Mouse (Mus musculus) Patski (cell line): ENCODE data around the gene Kidins220. TPM values are rescaled to one million over a fixed set of nuclear protein-coding genes. Genes with fewer than 3 reads are reported as not detected.

Experiments used
- ATAC-seq: fragments of 100-300 bp; one replicate; pipeline ENCODE4 v1.8.0; 2021
- CTCF ChIA-PET: fragments of 350-600 bp; sonication (Branson Sonifier 250); formaldehyde crosslinking; loops from one replicate; lab custom pipeline; 2022; ENCODE audit warnings: inconsistent platforms; lab: Charles Lee
- POLR2A ChIA-PET: fragments of 350-600 bp; sonication (Branson Sonifier 250); formaldehyde crosslinking; loops from one replicate; lab custom pipeline; 2022; ENCODE audit warnings: antibody characterized with exemption, inconsistent platforms; lab: Charles Lee
- DNase-seq: peaks from one replicate; pipeline ENCODE4 v3.0.0-alpha.2; 2011; ENCODE audit warnings: low read depth, low spot score
- H3K27me3 ChIP-seq: fragments of 371-371 bp; one replicate; pipeline ENCODE4 v1.5.1; 2021
- CTCF ChIP-seq: fragments of 100-300 bp; IDR thresholded peaks from one replicate; pipeline ENCODE4 v1.5.1; 2021
- in situ Hi-C: fragments of 300-500 bp; cut with MboI; formaldehyde crosslinking; loops from 3 replicates; pipeline ENCODE4 v1.11.1; 2018; ENCODE audit warnings: low pct_unique_long_range_greater_than_20kb, mixed read lengths
- polyA plus RNA-seq: library from polyadenylated mRNA; unstranded; gene quantifications from one replicate; pipeline ENCODE4 v1.2.3, GENCODE M21; 2021

Gene Kidins220
- polyA plus RNA-seq, 1 experiment from 2014 or later, result 77.1 TPM

- POLR2A ChIA-PET, result interaction anchor here (1.2 kb wide), 1 partner anchor 12 kb away, joined by 3 read pairs; no protein-coding TSS in a partner anchor
- no peak for TF ChIP-seq CTCF
- in situ Hi-C loops, result loop anchor here (5.0 to 25.0 kb wide), 4 partner anchors 320 to 1315 kb away; partner anchors contain the start of gene Rnf144a
- ATAC-seq (no peak), DNase-seq (no peak)
- H3K27me3 ChIP-seq, result no peaks in the 10 kb centered on the region
- CTCF ChIA-PET, result interaction anchor here (1.0 to 1.8 kb wide), 2 partner anchors 49 to 69 kb away, joined by 3 to 6 read pairs; no protein-coding TSS in a partner anchor
These were observed 122.2 kb downstream of the Kidins220 start, which contains the start of gene Id2 for GRCm38 (mm10) chr12:25097052-25097209. Gene Id2 (minus strand): TSS chr12:25097140.

DNA sequence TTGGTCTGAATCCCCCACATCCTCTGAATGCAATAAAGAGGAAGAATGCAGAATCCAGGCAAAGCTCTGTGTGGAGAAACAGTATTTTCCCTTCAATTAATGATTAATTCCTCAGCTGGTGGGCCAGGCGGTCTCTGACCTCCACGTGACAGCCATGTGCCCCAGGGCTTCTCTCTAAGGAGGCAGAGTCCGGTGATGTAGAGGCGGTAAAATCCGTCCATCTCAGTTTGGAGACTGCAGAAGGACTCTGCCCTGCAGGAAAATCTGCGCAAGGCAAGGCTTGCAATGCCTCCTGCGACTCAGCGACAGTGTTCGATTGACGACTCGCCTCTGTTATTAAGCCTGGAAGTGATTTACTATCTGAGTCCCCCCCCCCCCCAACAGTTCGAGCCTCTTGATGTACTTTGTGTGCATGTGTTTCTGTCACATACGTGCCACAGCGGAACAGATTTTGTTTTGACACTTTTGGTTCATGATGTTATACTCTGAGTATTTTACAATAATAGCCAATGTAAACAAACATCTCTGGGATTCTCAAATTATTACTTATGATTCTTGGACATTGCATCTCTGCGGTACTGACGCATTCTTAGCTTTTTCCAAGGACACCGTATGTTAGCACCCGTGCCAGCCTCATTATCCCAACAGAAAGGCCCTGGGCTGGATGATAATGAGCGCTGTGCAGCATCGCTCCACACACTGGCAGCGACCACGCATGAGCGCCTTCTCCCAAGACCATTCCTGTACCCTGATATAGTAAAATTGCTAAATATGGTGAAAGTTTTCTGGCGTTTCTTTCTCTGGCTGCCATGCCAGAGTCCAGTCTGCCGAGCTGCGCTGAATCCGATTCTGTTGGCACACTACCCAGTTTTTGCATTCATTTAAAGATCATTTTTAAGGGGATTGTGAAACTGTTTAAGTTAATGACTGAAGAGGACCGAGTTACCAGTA lies 122.8 kb downstream of the Kidins220 start:
- in situ Hi-C loops, result loop anchor here (5.0 to 25.0 kb wide), 4 partner anchors 320 to 1315 kb away; partner anchors contain the start of gene Rnf144a
- POLR2A ChIA-PET, result interaction anchor here (1.2 kb wide), 1 partner anchor 11 kb away, joined by 3 read pairs; no protein-coding TSS in a partner anchor

DNA sequence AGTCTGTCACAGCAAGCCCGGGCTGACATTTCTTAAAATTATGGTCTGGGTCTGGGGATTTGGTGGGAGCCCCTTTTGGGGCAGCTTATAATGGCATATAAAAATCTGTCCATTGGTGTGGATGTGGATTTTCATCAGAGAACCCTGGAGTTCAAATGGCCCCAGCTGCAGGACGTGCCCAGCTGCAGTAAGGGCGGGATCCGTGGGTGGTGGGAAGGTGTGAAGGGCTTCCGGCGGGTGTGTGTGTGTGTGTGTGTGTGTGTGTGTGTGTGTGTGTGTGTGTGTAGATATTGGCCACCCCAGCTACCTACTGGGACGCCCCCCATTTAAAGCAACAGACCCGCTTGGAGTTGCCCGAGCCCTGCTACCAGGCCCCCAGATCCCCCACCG lies 123.4 kb downstream of the Kidins220 start:
- ATAC-seq, result no peak
- no peaks in the 10 kb centered on the region for H3K27me3 ChIP-seq
- DNase-seq, result no peak
- in situ Hi-C loops, result loop anchor here (5.0 to 25.0 kb wide), 4 partner anchors 319 to 1314 kb away; partner anchors contain the start of gene Rnf144a
- TF ChIP-seq CTCF, result no peak
- POLR2A ChIA-PET, result interaction anchor here (0.5 to 0.8 kb wide), 2 partner anchors 599 to 786 kb away, joined by 3 to 4 read pairs; no protein-coding TSS in a partner anchor
- CTCF ChIA-PET, result no interaction called here

More for the DNA sequence above, 122.8 kb downstream of the Kidins220 start:
- H3K27me3 ChIP-seq, result no peaks in the 10 kb centered on the region
- CTCF ChIA-PET, result interaction anchor here (1.8 kb wide), 1 partner anchor 49 kb away, joined by 6 read pairs; no protein-coding TSS in a partner anchor
- DNase-seq (no peak), ATAC-seq (no peak)
- no peak for TF ChIP-seq CTCF

DNA sequence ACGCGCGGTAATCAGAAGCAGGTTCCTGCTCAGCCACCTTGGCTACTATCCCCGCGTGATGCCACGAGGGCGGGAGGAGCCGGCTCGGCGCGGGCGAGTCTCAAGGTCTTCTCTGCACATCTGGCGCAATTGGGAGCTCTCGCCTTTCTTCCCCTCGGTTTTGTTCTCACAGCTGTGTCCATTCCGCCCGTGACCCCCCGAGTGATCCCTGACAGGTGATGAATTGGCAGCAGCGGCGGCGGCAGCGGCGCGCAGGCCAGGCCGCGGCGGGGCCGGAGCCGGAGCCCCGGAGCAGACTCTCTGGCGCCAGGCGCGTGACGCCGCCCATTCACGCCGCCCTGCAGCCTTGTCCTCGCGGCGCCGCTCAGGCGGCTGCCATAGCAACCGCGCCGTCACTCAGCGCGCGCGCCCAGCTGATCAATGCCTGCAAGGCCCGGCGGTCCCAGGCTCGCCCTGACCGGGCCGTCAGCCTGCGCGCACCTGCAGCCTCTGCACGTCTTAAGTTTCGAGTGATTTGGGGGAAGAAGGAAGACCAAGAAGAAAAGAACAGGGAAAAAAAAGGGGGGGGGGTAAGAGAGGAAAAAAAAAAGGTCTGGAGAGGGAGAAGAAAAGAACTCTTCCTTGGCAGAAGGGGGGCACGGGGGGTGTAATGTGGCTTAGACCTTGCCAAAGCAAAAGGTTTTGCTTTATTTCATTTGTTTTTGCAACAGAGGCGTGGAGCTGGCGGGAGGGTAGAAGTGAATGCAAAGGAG lies 124.0 kb downstream of the Kidins220 start:
- POLR2A ChIA-PET, result interaction anchor here (0.5 to 0.9 kb wide), 10 partner anchors 25 to 973 kb away, joined by 3 to 7 read pairs (median 4); no protein-coding TSS in a partner anchor
- in situ Hi-C loops, result loop anchor here (5.0 to 25.0 kb wide), 4 partner anchors 319 to 1314 kb away; partner anchors contain the start of gene Rnf144a
- no peak for TF ChIP-seq CTCF
- CTCF ChIA-PET, result no interaction called here
- DNase-seq (no peak), ATAC-seq (peak; percentile 49)
- no peaks in the 10 kb centered on the region for H3K27me3 ChIP-seq

DNA sequence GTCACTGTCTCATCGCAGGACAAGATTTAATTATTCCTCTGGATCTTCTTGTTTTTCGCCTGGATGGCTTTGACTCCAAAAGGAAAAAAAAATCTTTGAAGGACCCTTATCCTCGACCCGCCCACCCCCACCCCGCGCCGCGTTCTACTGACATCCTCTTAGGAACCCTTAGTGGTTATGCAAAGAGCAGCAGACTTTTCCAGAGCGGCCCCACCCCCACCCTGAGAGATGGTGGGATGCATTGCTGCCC lies 124.5 kb downstream of the Kidins220 start:
- in situ Hi-C loops, result loop anchor here (5.0 to 25.0 kb wide), 4 partner anchors 318 to 1313 kb away; partner anchors contain the start of gene Rnf144a
- ATAC-seq (no peak), DNase-seq (no peak)
- ChIA-PET CTCF (no interaction called here), POLR2A (interaction anchor here (0.6 to 0.9 kb wide), 6 partner anchors 25 to 972 kb away, joined by 3 to 7 read pairs (median 4); no protein-coding TSS in a partner anchor)
- TF ChIP-seq CTCF, result no peak
- no peaks in the 10 kb centered on the region for H3K27me3 ChIP-seq

DNA sequence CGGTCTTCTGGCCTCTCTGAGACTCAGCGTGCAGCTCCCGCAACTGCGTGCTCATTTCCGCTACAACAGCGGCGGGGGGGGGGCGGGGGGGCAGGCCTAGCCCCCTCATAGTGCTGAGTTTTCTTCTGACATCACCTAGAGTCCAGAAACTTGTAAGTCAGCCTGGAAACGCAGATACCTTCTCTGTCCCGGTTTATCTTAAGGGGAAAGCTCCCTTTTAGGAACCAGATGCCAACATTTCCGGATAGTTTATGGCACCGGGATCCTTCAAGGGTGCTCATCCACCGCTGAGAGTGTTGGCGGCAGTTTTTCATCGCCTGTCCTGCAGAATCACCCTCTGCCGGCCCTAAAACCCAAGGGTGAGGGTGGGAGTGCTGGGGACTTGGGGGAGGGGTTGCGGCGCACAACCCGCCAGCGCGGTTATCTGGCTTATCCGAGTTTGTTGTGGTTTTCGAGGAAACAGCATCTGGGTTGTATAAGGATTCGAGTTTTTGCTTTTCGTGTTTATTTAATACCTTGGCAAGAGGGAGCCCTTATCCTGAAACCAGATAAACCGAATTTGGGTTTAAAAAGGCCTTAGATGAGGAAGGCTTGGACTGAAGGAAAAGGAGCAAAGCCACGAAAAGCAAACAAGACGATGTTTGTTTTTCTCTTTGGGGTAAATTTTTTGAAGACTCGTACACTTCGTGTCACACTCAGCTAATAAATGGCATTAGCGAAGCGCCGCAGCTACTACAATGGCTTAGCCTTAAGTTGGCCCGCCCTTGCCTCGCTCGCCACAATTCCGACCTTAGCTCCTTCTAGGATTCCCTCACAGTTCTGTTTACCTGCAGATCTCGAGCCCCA lies 125.1 kb downstream of the Kidins220 start:
- ATAC-seq, result no peak
- CTCF ChIA-PET, result interaction anchor here (0.7 kb wide), 1 partner anchor 29 kb away, joined by 3 read pairs; no protein-coding TSS in a partner anchor
- no peaks in the 10 kb centered on the region for H3K27me3 ChIP-seq
- POLR2A ChIA-PET, result interaction anchor here (0.6 to 0.9 kb wide), 6 partner anchors 24 to 971 kb away, joined by 3 to 7 read pairs (median 4); no protein-coding TSS in a partner anchor
- DNase-seq, result no peak
- no peak for TF ChIP-seq CTCF
- in situ Hi-C loops, result loop anchor here (5.0 to 25.0 kb wide), 6 partner anchors 43 to 1313 kb away; partner anchors contain the start of gene Rnf144a

DNA sequence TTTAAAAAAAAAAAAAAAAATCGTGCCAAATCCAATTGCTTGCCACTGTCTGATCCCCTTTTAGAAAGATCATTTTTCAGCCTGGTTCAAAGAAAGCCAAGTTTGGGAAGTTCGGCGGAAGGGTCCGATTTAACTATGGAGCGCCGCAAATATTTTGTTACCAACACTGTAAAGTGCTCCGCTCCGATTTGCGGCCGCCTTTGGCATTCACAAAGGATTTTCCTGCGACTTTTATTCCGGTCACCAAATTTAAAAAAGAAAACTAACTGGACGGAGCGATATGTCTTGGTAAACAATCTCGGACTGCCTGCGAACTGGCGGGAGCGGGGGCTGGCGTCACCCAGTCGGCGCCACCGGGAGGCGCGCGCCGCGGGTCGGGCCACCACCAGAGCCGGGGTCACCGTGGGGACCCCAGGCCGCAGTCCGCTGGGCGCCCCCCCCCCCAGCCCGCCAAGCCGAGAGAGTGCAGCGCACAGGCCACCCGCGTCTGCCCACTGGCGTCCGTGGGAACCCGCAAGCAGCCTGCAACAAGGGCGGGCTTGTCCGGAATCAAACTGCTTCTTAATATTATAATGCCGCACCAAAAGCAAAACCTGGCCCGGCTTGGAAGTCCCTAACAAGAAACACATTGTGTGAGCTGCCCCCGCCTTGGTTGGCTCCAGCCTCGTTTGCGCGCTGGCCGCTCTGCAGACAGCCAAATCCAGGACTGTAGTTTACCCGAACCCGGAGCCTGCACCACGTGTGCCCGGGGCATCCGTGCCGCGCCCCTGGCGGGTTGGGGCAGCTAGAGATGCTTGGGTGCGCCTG lies 125.9 kb downstream of the Kidins220 start:
- no peak for ATAC-seq
- no peaks in the 10 kb centered on the region for H3K27me3 ChIP-seq
- no peak for TF ChIP-seq CTCF
- in situ Hi-C loops, result loop anchor here (5.0 kb wide), 2 partner anchors 42 to 262 kb away; no protein-coding TSS in a partner anchor
- ChIA-PET CTCF (interaction anchor here (0.7 kb wide), 1 partner anchor 28 kb away, joined by 3 read pairs; no protein-coding TSS in a partner anchor), POLR2A (interaction anchor here (1.1 kb wide), 1 partner anchor 9 kb away, joined by 4 read pairs; no protein-coding TSS in a partner anchor)
- no peak for DNase-seq

DNA sequence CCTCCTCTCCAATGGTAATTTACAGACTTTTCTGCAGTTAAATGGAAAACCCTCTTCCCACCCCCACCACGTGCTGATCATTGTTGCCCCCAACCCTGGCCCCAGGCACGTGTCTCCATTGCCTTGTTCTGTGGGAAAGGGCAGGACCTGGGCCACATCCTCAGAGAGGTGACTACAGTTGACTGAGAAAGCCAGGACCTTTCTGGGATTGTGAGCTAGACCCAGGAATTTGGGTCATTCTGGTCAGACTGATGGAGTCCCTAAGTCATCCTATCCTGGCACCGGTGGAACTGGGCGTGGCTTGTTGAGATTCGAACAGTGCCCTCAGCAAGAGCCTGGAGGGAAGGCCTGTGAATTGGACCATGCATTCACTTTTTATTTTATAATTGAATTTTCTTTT lies 126.7 kb downstream of the Kidins220 start:
- H3K27me3 ChIP-seq, result no peaks in the 10 kb centered on the region
- no peak for TF ChIP-seq CTCF
- DNase-seq (no peak), ATAC-seq (no peak)
- ChIA-PET POLR2A (interaction anchor here (1.1 kb wide), 1 partner anchor 8 kb away, joined by 4 read pairs; no protein-coding TSS in a partner anchor), CTCF (no interaction called here)
- in situ Hi-C loops, result loop anchor here (5.0 kb wide), 2 partner anchors 41 to 261 kb away; no protein-coding TSS in a partner anchor

- CTCF ChIA-PET, result no interaction called here
- in situ Hi-C loops, result loop anchor here (5.0 kb wide), 2 partner anchors 38 to 258 kb away; no protein-coding TSS in a partner anchor
- no peak for DNase-seq
These were observed 129.2 kb downstream of the Kidins220 start for GRCm38 (mm10) chr12:25103911-25104310.

More at GRCm38 (mm10) chr12:25103911-25104310, 129.2 kb downstream of the Kidins220 start:
- no peaks in the 10 kb centered on the region for H3K27me3 ChIP-seq
- ATAC-seq, result no peak
- no peak for TF ChIP-seq CTCF
- POLR2A ChIA-PET, result no interaction called here
